Mouse (Mus musculus) retina, postnatal 1 day (tissue): ENCODE measurements around the gene Sec16b.

Experiments
- DNase-seq: peaks from one replicate; pipeline ENCODE4 v3.0.0-alpha.2; 2012

Gene Sec16b

GRCm38 (mm10) chr1:157514298-157514697, 7.8 kb downstream of the Sec16b start:
- no peak for DNase-seq

- no peak for DNase-seq
Observed at GRCm38 (mm10) chr1:157516838-157517808, 10.6 kb downstream of the Sec16b start.

DNA sequence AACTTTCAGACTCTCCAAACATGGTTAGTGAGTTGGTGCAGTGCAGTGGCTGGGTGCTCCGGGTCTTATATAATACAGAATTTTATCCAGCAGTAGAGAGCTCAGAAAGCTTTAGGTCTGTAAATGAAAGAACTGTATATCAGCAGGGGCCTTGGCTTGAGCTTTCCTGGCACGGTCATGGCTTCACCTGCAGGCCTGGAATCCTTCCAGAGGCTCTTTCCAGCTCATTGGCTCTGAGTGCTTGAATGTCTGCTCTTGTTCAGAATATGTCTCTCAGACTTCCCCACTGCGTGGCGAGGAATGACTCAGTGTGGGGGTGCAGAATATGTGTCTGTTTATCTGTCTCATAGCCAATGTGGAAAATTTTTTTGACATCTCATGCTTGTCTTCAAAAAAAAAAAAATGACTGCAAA, 11.6 kb downstream of the Sec16b start:
- DNase-seq: peak; percentile 72

DNA sequence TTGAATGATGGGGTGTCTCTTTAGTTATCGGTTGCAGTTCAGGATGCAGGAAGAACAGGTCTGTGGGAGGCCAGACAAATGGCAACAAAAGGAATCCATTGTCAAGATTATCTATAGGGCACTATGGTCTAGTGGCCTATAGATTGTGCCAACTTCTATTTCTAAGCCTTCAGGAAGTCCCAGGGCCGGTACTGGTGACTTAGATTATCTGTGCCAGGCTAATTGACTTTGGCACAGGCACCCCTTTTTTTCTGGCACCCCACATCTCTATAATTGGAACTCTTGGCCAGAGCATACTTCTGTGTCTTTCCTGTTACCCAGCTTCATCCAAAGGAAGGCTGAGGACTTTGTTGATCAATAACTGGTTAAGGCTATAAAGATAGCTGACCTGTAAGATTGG, 12.9 kb downstream of the Sec16b start:
- no peak for DNase-seq

GRCm38 (mm10) chr1:157522322-157522721, 15.8 kb downstream of the Sec16b start:
- no peak for DNase-seq

GRCm38 (mm10) chr1:157524775-157525174, 18.2 kb downstream of the Sec16b start:
- DNase-seq: no peak

DNA sequence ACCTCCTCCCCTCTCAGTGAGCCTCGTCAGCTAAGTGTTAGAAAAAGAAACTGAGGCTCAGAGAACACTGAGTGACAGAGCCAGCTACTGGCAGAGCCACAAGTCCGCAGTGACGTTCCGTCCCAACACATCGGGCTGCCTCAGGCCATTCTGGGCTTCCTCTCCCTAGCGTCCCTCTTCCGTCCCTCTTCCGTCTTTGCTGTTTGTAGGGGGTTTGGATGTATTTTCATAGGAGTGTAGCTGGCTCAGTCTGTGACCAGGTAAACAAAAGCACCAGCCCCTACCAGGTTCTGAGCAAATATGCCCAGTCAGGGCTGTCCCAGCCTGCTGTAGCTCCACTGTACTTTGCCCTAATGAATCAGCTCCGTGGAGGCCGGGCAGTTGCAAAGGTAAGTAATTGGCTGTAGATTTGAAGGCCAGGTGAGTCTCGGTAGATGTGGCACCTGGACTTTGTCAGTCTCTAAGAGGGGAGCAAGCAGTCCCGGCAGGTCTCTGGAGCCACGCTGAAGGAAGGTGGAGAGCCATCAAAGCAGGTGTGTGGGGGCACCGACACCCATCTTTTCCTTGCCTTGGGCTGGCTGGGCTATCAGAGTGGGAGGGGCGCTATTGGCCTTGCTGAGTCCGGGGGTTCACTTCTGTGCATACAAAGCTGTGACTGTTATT, 19.3 kb downstream of the Sec16b start:
- DNase-seq: no peak

DNA sequence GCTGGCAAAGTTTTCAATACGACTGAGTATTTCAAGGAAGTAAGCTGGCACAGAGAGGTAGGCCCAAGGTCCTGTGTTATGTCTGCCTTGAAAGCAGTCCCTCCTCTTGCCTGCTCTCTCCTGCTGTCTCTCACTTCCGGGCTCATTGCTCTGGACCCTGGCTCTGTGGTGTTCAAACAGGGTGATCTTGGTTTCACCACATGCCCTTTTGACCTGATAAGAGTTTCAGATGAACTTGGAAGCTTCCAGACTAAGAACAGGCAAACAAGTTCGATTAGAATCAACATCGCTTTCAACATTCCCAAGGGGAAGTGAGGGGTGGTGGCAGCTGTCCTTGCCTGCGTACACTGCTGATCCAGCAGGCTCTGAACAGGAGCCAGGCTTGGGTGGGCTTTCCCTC, 20.1 kb downstream of the Sec16b start:
- no peak for DNase-seq

DNA sequence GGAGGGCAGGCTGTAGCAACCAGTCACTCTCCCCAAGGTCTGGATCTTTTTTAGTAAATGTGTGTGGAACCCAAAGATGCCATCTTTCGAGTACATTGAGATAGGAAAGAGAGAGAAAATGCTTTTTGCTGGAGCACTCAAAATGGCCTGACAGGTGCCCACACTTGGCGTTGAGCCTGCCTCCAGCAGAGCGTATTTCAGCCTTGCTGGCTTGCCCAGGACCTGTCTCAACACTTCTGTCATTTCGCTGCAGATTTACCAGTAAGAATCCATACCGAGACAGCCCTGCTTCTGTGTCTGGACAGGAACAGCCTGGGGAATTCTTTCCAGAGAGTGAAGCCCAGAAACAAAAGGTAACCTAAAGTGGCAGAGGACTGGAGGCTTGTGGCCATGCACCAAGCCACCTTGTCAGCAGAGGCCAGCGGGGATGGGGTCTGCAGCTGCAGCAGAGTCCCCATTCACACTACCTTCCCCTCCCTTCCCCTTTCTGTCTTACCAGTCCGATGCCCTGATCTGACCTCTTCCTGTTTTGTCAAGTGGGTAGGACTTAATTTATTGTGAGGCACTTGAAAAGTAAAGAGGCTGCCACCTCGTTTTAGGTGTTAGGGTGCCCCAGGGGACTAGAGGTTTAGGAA, 26.4 kb downstream of the Sec16b start:
- peak; percentile 40 for DNase-seq

GRCm38 (mm10) chr1:157535571-157535970, 29.0 kb downstream of the Sec16b start:
- no peak for DNase-seq

DNA sequence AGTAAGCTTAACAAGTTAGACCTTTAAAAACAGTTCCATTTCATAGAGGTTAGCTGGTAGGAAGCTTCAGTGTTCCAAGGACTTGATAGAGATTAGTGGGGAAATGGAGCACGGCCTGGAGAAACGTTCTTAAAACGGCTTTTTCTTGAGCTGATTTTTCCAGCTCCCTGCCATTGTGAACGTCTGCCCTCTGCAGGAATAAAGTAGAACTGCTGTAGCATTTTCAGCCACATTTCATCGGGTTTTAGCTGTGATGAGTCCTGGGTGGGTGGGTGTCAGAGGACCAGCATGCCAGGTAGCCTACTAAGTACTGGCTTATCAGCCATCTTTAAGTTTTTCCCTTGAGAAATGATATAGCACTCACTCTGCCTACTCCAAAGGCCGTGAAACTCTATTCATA, 29.9 kb downstream of the Sec16b start:
- DNase-seq: peak; percentile 82

DNA sequence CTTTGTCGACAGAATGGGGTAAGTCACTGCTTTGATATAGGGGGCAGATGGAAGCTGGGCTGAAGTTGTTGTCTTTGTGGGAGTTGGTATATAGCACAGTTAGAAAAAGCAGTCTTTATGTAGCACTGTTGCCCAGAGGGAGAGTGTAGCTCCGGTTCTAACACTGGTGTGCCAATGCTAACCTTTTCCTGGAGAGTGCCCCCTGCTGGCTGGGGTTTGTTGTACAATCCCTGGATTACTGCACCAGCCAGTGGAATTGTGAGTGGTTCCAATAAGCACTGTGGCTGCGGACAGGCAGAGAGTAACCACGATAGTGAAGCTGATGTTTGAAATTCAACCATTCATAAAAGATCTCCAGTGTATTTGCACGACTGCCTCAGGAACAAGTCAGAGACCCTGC, 31.1 kb downstream of the Sec16b start:
- DNase-seq: peak; percentile 19

DNA sequence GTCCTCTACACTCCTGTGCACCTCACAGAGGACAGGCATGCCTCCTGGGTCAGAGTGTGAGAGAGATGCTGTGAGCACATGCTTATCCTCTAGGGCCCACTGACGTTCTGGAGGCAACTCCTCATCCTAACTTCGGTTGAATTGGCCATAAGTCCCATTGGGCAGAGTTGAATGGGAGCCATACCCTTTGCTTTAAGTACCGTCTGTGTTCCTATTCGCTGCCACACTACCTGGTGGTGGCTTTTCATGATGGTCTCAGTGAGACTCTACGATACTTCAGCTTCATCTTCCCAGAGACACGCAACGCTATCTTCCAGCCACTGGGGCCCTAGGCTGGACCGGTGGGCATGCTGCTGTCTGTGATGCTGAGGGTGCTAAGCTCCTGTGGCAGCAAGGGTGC, 38.5 kb downstream of the Sec16b start:
- no peak for DNase-seq

- DNase-seq: no peak
Observed at GRCm38 (mm10) chr1:157547658-157548057, 41.1 kb downstream of the Sec16b start.

GRCm38 (mm10) chr1:157549721-157550120, 43.2 kb downstream of the Sec16b start:
- no peak for DNase-seq

DNA sequence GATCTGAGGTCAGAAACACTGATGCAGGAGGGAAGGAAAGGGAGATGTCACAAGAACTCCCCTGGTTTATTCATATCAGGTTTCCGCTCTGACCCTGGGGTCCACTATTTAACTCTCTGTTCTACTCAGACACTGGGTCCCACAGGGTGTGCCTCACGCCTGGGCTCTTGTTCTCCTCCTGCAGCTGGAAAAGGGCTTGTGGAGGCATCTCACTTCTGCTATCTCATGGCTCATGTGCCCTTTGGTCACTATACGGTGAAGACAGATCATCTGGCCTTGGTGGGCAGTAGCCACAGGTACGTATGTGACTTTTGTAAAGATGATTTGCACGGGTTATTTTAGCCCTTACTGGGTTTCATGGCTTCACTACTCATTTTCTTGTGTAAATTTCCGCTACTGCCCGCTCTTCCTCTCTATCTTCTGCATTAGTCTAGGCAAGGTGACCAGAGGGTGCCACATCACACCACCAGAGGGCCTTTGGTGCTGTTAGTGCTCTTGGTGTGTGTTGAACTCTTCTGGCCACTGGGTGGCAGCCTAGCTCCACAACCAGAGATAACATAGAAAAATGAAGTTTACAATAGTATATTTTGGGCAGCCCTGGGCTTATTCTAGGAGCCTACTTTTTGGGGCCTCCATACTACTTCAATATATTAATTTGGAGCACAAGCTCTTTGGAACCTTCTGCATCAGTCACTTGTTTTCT, 46.4 kb downstream of the Sec16b start:
- peak; percentile 82 for DNase-seq

DNA sequence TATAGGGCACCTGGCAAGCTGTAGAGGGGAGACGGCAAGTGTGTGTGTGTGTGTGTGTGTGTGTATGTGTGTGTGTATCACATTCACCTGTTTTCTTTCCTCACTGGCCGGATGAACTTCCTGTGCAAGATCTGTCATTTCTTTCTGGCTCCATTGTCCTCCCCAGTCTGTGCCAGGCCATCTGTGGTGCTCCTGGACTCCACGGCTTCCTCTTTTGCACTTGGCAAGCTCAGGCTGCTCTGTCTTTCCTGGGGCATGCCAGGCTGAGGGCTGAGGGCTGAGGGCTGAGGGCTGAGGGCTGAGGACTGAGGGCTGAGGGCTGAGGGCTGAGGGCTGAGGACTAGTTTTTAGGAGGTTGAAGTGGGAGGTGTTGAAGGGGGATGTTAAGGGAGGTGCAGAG, 47.6 kb downstream of the Sec16b start:
- no peak for DNase-seq

DNA sequence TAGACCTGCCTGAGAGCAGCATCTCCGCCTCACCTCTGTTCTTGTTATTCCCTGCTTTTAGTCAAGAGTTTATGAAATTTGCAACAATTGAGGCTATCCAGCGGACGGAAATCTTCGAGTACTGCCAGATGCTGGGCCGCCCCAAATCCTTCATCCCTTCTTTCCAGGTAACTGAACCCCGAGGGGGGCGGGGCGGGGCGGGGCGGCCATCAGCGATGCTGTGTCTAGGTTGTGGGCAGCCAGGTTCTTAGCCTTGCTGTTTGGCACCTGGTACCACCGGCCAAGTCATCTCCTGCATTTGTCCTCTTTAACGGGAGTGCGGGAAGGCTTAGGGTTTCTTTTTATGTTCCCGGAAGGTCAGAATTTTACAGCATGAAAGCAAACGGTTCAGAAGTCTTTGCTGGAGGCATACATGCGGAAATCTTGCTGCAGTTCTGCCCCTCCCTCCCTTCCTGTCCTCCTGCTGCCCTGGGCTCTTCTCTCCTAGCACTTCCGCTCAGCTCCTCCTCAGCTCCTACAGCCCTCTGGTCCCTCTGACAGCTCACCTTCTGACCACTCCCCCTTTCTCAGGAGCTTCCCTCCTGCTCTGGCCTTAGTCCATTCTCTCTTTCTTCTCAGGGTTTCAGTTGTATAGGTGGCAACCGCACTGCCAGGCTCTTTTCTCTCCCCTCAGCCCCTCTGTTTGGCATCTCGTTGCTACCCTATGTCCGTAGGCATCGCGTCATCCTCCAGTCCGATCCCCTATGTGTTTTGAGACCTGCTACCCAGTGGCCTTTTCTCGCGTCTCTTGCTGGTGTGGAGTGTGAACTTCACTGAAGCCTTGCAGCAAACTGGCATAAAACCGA, 48.4 kb downstream of the Sec16b start:
- DNase-seq: no peak

DNA sequence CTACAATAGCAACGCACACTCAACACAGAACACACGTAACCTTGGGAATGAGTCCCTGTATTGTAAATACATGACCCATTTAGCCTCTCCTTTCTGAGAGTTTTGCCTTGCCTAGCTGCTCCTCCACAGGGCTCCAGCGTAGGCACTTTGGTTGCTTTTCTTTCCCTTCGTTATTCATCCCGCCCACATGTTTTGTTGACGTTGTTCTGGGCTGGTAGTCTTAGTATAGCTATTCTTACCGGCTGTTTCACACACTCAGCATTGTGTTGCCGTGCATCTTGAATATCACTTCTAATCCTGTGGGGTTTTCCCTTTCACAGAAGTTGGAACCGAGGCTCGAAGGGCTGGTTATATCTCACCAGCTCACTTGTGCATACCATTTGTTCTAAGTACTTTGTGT, 49.2 kb downstream of the Sec16b start:
- no peak for DNase-seq

GRCm38 (mm10) chr1:157556439-157556838, 49.9 kb downstream of the Sec16b start:
- no peak for DNase-seq

DNA sequence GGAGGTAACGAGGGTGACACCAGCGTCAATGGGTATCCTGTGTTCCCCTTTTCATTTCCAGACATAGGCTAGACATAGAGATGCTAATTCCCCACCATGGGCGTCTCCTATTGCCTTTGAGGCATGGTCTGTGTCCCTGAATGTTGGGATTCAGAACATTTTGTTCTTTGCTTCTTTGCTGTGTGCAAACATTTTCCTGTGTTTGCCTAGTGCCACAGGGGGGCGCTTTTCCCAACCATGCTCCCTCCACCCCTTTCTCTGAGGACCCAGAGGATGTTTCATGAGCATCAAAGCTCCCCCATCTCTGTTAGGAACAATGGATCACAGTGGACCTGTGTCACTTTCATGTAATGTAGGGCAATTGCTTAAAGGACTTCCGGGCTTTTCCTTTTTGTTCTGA, 51.6 kb downstream of the Sec16b start:
- no peak for DNase-seq

DNA sequence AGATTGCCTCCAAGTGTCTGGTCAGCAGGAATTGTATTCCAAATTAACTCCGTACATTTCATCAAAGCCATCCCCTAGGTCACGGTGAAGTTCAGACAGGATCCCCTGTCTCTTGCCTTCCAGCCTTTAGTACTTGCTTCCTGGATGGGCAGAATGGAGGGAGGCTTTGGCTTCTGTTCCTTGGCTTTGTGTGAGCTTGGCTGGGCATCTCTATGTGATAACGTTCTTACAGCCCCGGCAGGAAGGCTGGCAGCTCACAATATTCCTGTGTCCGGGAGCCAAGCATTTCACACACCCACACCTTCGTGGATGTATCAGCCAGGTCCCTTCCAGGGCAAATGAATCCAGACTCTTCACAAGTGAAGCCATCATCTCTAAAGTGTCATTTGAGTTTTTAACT, 53.5 kb downstream of the Sec16b start:
- DNase-seq: no peak
